Mouse (Mus musculus) ZHBTc4 (cell line): ENCODE results near the gene Fasn.
A peak's percentile ranks its signal among the peaks of the same experiment; 100 is the strongest.

Experiments
- DNase-seq: peaks from one replicate; pipeline ENCODE4 v3.0.0-alpha.2; 2011; ENCODE audit warnings: low read depth, low spot score

Gene Fasn

DNA sequence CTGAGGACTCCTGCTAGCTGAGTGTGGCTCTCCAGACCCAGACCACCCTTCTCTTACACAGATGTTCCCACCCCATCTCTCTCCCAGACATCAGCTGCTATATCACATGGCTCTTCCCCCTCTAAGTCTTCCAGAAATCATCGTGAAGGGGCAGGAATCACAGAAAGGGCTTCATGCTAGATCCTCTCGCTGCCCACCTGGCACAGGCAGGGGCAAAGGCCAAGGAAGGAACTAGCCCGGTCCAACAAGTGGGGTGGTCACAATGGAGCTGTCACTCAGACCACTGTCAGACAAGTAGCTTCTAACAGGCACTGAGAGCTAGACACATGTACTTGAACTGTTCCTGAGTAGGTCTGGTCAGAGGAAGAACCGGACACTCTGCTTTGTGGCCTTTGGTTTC is 4.1 kb upstream of the Fasn start:
- no peak for DNase-seq

GRCm38 (mm10) chr11:120826016-120826953 is 1.9 kb upstream of the Fasn start:
- DNase-seq: peak; percentile 57

GRCm38 (mm10) chr11:120825289-120825863 is 1.0 kb upstream of the Fasn start:
- no peak for DNase-seq

DNA sequence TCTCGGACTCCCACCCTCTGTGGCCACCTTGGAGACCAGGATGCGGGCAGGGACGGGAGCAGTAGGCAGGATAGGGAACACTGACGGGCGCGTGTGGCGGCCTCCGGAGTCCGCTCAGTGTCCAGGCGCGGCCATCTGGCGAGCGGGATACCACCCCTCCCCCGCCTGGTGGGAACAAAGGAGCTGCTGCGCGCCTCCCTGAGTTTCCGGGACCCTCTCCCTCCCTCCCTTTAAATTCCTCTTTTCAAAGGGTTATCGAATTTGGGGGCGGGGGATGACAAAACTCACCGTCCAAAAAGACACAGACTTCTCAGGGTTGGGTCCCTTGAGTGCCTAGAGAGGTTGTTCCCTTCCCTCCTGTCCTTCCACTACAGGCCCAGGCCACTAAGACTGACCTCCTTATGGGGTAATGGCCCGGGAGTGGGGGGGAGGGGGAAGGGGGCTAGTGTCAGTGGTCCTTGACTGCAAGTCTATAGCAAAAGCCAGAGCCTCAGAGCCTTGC is 491 bp upstream of the Fasn start:
- DNase-seq: peak; percentile 62

- no peak for DNase-seq
Measured at GRCm38 (mm10) chr11:120823551-120823947, 798 bp downstream of the Fasn start.

DNA sequence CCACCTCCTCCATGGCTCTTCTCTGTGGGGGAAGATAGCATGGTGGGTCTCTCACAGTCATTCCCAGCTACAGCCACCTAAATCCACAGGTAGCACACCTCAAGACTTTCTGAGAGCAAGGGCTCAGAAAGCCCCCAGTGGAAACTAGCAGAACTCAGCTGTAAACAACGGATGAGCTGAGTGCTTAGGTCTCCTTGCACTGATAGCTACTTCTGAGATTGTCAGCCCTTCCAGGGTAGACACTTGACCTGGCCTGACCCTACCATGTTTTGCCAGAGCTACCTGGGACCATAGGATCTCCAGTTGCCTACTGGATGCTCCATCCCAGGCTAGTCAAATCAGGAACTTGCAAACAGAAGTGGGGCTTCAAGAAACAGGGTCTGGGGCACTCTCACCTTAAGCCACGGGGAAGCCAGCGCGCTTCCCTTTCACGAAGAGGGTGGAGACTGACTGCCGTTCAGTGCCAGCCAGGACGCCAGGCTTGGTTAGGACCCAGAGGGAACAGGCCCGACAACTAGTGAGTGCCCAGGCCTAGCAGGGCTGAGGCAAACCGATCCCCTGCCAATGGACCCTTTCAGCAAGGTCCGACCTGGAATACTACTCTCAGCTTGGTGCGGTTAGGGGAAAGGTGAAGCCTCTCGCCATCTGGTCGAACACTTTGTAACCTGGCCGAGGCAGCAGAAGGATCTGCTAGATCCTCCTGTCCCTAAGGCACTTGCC is 1.4 kb downstream of the Fasn start:
- peak; percentile 33 for DNase-seq

GRCm38 (mm10) chr11:120822321-120822720 is 2.0 kb downstream of the Fasn start:
- no peak for DNase-seq

DNA sequence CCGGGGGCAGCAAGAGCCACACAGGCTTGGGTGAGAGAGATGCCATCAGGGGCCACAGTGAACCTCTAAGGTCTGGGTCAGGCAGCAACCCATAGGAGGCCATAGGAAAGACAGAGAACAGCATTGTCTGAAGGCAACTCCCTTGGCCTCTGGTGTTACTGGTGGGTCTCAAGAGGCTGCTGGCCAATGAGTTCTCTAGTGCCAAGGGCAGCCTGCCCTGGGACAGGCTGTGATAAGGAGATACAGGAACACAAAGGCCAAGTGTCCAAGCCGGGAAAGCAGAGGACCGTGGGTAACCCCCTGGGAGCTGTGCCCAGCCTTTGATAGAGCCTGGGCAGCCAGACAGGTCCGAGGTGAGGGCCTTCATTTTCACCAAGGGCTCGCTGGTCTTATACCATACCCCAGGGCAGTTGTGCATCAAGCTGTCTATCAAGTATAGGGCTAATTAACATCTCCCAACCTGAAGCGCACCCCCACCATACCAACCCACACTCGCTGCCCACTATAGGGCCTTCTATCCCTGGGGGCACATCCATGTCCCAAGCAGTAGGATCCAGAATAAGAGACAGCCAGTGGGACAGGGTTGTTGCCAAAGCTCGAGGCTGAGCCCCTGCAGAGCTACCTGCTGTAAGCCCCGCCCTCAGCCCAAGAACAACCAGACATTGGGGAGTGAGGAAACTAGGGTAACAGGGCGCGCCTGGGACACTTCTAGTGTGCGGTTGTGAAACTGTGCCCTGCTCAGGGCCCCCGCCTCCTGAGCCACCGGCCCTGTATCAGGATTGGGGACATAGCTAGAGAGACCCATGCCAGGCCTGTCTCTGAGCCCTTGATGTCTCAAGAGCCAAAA is 3.0 kb downstream of the Fasn start:
- DNase-seq: peak; percentile 15

GRCm38 (mm10) chr11:120820546-120820945 is 3.8 kb downstream of the Fasn start:
- peak; percentile 8 for DNase-seq

- no peak for DNase-seq
Measured at GRCm38 (mm10) chr11:120819556-120819955, 4.8 kb downstream of the Fasn start.

GRCm38 (mm10) chr11:120818251-120818650 is 6.1 kb downstream of the Fasn start:
- no peak for DNase-seq

DNA sequence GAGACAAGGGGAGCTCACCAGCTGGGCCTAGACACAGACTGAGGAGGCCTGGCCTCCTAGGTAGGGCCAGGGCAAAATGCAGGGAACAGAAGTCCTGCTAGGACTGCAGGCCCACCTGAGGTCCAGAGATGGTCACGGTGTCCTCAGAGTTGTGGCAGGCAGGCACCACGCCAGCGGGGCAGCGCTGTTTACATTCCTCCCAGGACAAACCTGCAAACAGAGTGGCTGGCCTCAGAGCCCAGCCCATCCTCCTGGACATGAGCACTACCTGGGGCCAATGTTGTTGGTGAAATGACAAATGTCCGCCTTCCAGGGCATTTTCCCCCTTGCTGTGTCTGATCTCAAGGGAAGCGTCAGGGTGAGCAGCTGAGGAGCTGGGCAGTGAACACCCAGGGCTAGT is 7.0 kb downstream of the Fasn start:
- DNase-seq: no peak

- DNase-seq: no peak
Measured at GRCm38 (mm10) chr11:120812068-120812467, 12.3 kb downstream of the Fasn start.

DNA sequence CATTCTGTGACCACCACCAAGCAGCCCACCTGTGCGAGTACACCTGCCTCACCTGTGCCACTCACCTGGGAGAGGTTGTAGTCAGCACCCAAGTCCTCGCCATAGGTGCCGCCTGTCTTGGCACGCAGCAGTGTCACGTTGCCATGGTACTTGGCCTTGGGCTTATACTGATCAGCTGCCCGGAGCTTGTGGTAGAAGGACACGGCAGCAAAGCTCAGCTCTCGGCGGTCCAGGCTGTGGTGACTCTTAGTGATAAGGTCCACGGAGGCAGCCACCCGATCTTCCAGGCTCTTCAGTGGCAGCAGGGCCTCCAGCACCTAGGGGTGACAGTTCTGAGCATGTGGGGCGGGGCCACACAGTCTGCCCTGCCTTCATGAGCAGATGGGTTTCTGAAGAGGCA is 16.3 kb downstream of the Fasn start:
- DNase-seq: no peak

DNA sequence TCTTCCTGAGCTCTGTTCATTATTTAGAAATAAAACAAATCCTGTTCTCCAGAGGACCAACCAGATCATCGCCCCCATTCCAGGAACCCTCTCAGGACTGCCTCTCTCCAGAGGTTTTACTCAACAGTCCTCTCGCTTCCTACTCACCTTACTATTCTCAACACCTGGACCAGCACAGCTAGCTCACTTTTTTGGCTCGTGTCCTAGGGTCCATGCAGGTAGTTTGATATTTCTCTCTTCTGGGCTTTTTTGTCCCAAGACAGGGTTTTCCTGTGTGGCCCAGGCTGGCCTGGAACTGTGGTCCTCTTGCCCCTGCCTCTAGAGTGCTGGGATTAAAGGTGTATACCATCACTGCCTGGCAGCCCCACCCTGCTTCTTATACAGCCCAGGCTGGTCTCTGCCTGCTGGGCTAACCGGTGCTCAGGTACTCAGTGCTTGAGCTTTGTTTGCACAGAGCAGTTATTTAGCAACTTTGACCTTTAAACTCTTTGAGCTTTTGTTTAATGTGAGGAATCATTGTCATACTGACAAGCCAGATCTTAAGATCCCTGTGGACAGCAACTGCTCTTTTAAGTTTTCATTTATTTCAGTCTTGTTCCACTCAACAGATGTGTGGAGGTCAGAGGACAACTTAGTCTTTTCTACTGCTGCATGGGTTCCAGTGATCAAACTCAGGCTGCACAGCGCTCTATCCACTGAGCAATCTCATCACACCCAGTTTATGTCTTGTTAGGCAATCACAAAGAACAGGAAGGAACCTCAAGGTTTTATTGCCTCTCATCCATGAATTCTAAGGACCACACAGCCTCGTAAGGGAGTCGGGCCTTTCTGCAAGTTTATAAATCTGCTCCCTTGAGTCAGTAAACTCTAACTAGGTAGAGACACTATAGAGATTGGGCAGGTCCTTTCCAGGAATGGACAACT is 18.7 kb downstream of the Fasn start:
- DNase-seq: peak; percentile 86

GRCm38 (mm10) chr11:120804769-120805168 is 19.6 kb downstream of the Fasn start:
- DNase-seq: peak; percentile 63

GRCm38 (mm10) chr11:120804274-120804673 is 20.1 kb downstream of the Fasn start:
- DNase-seq: no peak

GRCm38 (mm10) chr11:120800061-120800904 is 24.1 kb downstream of the Fasn start:
- DNase-seq: peak; percentile 96

DNA sequence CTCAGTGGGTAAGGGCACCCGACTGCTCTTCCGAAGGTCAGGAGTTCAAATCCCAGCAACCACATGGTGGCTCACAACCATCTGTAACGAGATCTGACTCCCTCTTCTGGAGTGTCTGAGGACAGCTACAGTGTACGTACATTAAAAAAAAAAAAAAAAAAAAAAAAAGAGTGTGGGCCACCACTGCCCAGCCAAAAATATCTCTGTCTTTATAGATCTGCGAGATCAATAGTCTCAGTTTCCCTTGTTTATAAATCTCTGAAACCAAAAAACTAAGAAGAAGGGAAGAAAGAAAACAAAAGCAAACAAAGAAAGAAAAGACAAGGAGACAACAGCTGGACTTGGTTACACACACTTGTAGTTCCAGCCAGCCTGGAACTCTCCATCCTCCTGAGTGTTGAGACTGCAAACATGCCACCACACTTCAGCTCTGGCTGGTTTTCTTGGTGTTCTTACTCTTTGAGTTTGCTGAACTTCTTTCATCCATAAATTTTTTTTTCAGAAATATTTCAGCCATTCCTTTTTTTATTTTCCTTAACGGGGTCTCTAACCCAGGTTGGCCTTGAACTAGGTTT is 24.9 kb downstream of the Fasn start:
- DNase-seq: no peak
